Mouse (Mus musculus) CD4-positive helper T cell, adult 2 months (primary cell): Measurements from ENCODE around the gene Adss.
"Not testable (repeated sequence)": the region's sequence is repeated elsewhere in the genome, so short reads cannot be mapped to it uniquely, and the experiment has no call there.

Source experiments
- DNase-seq: peaks from one replicate; pipeline ENCODE4 v3.0.0-alpha.2; 2012; ENCODE audit warnings: low read depth, missing footprints, low spot score

Adss gene

DNA sequence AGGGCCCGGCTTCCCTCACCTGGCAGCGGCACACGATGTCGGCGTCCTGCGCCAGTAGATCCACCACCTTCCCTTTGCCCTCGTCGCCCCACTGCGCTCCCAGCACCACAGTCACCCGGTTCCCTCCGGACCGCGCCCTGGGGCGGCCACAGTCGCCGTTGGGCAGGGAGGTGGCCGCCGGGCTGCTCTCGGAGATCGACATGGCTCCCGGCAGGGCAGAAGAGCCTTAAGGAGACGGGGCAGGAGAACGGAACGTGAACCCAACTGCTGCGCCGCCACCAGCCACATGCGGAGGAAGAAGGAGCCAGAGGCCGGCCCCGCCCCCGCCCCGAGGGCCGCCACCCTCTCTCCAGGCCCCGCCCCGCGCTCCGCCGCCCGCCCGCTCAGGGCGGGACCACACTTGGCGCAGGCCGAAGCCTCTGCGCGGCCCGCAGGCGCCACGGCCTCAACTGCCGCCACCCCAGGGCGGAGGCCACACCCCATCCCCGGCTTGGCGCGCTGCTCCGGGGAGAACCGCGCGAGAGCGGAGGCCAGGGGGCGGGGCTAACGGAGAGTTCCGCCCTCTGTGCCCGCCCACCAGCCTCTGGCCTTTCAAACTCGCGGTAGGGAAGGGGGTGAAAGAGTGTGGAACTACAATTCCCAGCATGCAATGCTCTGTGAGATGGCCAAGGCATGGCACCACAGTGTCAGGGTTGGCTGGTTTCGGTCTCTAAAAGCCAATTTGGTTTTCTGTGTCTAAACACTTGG lies at the start of gene Adss:
Adss (minus strand) TSS at position 319 of the 747 bp plus-strand sequence.
- peak; percentile 100 for DNase-seq

DNA sequence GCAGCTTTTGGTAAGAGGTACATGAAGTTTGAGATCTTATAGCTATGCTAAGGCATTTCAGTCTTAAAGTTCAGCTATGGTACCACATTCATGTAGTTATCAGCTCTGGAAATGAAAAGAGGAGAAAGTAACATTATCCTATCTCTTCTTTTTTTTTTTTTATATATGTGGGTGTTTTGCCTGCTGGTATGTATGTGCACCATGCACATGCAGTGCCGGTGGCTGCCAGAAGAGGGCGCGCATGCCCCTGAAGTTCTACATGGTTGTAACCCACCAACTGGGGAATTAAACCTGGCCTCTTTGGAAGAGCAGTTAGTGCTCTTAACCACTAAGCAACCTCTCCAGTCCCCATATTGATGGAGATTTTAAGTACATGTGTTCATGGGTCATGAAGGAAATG lies 49.5 kb upstream of the Adss start:
- DNase-seq, result not testable (repeated sequence)

- not testable (repeated sequence) for DNase-seq
Observed at GRCm38 (mm10) chr1:177827776-177828175, 31.5 kb upstream of the Adss start.

- DNase-seq, result peak; percentile 57
Observed at GRCm38 (mm10) chr1:177806772-177807171, 10.5 kb upstream of the Adss start.

DNA sequence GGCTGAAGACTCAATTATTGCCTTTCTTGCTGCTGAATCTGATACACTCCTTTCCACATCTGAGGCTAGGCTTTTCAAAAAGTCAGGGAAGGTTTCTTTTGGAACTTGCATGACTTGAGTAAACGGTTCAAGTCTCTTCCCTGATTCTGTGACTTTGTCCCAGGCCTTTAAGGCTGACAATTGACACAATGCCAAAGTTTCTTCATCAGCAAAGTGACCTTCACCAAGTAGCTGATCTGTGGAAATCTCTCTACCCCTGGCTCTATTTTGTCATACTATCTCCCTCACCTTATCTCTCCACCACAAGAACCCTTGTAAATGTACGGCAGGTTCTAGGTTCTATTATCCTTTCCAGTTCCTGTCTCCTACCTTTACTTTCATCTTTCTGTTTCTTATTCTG lies 7.2 kb upstream of the Adss start:
- DNase-seq, result no peak

DNA sequence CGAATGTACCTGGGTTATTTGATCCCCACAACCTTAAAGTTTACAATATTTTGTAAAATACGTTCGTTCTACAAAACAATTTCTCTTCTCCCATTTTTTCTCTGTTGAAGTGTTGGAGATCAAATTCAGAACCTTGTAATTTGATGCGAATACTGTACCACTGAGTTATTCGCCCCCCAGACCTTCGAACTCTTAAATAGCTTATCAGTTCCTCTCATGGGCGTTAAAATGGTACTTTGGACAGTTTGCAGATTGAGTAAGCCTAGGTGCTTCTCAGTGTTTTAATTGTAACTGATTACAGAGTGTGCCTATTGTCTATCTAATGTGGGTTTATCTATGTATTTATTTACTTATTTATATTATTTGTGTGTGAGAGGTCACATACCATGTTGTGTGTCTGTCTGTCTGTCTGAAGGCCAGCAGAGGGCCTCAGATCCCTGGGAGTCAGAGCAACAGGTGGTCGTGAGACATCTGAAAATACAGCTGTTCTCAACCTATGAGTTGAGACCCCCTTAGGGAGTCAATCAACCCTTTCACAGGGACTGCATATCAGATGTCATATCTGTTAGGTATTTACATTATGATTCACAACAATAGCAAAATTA lies 942 bp upstream of the Adss start:
- DNase-seq, result no peak

DNA sequence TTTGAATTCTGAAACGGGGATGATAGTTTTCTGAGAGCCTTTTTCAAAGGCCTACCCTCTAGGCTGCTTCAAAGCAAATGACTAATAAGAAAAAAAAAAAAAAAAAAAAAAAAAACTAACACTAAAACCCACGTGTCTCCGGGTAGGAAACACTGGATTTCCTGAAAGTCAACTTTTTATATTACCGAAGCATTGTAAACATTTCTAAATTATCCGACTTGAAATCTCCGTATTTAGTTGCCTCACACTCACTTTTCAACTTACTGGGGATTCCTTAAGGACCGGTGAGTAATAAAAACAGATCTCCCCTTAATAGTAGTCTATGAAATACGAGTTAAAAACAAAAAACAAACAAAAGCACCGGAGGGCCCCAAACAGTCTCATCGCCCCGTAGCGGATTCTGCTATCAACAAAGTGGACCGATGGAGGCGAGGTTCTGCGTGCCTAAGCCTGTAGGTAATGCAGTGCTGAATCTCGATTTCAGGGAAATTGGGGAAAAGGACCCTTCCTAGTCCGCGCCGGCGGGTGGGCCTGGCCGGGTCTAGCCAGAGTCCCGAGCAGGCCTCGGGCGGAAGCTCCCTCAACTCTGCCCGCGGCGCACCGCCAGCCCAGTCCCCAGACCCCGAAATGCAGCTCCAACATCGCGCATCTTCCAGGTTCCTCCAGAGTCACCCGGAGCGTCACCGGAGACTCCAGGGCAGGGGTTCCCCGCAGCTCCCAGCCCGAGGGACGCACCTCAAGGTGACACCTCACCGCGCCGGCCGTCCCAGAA lies 704 bp downstream of the Adss start:
- DNase-seq, result peak; percentile 62

DNA sequence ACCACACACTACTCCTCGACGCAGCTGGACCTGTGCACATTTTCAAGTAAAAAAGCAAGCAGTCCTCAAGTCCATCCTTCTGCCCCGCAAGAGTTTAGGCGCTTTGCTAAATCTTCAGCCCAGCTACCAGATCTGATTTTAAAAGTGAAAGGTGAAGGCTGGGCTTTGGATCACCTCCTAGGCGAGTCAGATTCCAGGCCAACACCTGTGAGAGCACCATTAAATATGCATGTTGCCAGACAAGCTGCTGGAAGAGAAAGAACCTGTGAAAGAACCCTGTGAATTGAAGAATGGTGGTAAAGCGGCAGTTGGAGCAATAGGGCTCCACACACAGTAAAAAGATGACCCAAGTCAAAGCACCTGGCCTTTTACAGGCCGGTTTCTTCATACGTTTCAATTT lies 1.4 kb downstream of the Adss start:
- peak; percentile 21 for DNase-seq

DNA sequence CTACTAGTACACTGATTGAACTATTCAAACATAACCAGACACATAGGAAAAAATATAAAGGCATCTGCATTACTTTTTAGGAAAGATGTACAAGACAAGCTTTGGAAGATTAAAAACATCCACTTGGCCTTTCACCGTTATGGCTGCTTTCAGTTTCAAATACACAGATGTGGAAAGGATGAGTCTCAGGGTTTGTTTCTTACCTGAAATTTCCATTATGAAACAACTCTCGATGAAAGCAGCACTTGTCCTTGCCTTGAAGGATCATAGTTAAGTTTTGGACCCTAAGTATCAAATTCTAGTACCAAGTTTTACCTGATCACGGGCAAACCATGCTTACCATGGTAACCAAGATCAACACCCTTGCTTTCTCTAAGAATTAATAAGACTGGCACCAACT lies 3.5 kb downstream of the Adss start:
- DNase-seq, result peak; percentile 68

DNA sequence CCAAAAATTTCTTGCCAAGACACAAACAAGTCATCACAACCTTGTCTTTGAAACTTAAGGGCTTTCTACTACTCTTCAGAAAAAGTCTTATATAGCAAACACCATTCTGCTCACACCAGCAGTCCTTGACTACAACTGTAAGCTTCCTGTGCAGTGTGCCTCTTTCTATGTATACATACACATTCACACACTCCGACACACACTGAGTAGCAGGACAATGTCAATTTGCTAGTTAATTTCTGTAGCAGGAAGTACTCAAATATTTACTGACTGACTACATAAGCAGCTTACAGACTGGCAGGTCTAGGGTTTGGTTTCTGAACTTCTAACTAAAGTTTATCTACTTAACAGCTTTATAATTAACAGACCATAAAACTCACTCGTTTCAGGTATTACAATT lies 18.9 kb downstream of the Adss start:
- DNase-seq, result no peak

DNA sequence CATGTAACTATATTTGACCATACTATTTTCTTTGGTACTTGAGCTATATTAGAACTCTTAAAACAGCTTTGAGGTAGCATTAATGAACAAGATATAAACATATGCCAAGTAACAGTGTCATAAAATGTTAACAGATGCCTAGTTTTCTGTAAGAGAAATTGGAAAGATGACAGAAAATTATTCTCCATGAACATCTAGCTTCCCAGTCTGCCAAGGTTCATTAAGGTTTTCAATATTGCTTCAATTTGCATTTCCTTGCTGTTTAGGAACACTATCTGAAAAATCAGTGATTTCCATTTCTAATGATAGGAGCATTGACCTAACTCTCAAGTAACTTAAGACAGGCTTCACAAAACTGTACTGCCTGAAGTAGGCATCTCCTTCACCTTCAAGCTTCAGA lies 27.4 kb downstream of the Adss start:
- no peak for DNase-seq

DNA sequence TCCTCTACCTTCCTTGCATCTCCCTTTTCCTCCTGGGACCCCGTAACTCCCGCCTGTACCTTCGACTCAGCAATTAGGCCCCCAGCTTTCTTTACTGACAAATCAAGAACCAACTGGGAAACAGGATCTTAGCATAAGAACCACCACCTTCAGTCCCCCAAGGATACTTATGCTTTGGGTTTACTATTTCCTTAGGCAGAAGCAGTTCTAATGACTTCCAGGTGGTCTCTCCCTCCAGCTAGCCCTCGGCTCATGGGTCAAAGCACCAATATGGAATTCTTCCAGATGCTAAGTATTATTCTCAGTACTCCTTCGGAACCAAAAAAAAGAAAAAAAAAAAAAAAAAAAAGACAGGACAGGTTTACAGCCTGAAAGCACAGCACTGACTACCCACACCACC lies 39.1 kb downstream of the Adss start:
- no peak for DNase-seq

DNA sequence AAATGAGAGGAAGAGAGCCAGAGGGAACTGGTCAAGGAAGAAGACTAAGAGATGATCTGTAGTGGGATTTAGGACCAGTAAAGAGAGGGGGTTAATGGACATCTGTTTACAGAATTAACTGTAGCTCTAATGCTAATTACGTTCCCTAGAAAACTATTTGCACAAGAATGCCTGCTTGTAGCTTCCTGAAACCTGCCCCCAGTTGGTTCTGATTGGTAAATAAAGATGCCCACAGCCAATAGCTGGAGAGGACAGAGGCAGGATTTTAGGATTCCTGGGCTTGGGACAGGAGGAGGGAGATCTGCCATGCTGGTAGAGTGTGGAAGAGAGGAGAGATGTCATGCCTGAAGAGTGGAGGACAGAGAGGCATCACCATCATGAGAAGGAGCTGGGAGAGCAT lies 42.8 kb downstream of the Adss start:
- no peak for DNase-seq

- DNase-seq, result no peak
Observed at GRCm38 (mm10) chr1:177747869-177748540, 48.3 kb downstream of the Adss start.

- DNase-seq, result no peak
Observed at GRCm38 (mm10) chr1:177744521-177745325, 51.6 kb downstream of the Adss start.

GRCm38 (mm10) chr1:177742119-177742518 lies 54.2 kb downstream of the Adss start:
- DNase-seq, result no peak

GRCm38 (mm10) chr1:177740707-177741106 lies 55.6 kb downstream of the Adss start:
- no peak for DNase-seq

DNA sequence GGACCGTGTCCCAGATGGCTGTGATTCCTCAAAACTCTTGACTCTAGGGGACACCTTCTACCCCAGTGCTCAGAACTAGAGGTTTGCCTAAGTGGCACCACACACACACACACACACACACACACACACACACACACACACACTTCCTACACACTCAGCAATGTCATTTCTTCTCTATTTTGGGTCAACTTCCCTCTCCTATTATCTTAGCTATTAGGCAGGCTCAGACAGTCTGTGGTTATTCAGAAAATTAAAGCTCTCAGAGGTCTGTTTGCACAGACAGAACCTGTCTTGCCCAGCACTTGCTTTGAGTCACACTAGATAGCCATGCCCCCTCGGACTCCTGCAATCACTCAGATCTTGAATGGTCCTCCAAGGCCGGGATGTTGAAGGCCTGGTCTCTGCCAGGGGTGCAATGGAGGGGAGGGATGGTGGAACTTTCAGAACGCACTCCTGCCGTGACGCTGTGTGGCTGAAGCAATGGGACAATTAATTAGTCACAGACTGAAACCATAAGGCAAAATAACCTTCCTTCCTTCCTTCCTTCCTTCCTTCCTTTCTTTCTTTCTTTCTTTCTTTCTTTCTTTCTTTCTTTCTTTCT lies 58.7 kb downstream of the Adss start:
- DNase-seq, result no peak

DNA sequence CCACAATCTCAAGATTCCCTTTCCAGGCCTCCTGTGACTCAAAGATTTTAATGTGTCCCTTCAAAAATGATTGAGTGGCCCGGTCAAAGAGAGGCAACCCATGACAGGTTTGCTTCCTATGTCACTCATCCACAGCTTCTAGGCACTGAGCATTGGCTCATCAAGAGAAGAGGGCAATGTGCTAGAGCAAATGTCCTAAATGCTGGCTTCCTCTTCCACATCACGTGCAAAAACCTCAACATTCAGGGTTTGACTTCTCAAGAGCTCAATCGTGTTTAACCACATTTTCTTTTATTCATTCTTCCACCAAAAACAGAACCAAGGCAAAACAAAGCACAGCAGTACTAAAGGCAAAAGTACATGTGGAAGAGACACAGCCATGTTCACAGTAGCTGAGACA lies 64.3 kb downstream of the Adss start:
- DNase-seq, result no peak

GRCm38 (mm10) chr1:177729043-177730024 lies 67.0 kb downstream of the Adss start, which contains the start of gene 1700016C15Rik:
TSS of gene 1700016C15Rik (plus strand) at chr1:177729814.
- no peak for DNase-seq
